Mouse (Mus musculus) kidney, adult 9 months (tissue): Measurements from ENCODE around the gene Usp30.
A peak's percentile ranks its signal among the peaks of the same experiment; 100 is the strongest.

Experiments used
- DNase-seq: peaks from one replicate; pipeline ENCODE4 v3.0.0; 2022

Gene Usp30

DNA sequence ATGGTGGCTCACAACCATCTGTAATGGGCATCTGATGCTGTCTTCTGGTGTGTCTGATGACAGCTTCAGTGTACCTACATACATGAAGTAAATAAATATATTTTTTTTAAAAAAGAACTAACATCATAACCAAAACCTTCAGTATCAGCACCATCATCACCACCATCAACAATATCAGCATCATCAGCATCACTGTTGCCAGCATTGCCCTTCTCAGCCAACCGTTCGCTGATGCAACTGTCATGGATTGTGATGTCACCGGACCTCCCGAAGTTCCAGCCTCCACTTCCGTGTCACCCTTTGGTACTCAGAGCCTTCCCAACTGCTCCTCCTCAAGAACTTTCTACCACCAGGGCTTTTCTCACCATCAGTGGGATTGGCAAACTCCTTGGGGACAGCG is at the start of gene Usp30:
TSS of gene Usp30 (plus strand) at position 301 of the 400 bp plus-strand sequence.
- no peak for DNase-seq

DNA sequence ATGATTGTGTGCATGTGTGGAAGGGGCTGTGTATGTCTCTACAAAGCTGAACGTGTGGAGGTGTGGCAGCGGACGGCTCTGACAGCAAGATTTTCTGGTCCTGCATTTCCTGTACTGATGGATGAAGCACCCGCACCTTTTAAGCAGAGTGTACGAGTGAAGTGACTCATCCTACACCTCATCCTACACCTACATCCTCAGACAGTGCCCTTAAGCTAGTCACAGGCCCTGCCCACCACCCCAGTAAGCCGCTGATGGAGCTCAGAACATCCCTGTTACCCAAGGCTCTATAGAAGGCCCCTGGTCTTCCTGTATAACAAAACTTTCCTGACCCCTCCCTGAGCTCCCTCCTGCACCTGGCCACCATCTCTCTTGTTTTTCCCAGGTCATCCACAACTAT is 40.9 kb upstream of the Usp30 start:
- no peak for DNase-seq

DNA sequence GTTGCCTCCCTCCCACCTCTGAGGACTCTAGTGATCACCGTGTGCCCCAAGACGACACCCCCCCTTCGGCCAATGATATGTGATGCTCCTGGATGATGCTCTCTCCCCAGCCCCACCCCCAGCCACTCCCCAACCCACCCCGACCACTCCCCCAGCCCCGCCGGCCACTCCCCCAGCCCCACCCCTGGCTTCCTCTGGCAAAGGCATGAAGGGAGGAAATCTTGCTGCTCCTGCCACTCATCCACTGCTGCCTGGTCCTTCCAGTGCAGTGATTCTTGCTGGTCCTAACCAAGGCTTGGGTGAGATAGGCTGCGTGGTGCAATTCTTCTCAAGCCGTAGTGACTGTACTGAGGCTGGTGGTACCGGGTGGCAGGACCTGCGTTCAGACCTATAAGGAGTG is 40.4 kb upstream of the Usp30 start:
- no peak for DNase-seq

DNA sequence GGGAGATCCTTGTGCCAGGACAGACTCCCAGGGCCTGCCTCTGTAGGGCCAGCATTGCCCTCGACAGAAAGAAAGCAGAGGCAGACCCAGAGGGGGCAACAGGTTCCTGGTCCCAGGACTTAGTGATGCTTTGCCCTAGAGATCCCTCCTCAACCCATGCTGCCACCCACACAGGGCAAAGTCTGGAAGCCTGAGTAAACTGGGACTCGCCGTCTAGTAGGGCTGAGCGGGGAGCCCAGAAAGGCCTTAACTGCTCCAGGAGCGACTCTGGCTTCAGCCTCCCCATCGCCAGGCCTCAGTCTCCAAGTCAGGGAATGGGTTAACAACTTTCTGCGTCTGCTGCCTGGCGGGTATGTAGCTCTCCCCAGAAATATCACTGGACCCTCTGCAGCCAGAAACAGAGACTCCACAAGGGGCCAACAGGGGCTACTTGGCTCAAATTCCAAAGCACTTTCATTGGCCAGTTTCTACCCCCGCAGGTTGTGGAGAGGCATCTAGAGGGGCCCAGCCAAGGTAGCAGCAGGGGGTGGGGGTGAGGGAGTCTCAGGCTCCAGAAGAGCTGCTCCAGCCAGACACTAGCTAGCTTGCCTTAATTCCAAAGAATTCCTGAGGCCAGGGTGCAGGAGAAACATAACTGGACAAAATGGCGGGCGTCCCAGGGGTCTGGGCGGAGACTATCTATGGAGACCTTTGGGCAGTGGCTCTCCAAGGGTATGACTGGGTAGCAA is 37.9 kb upstream of the Usp30 start:
- no peak for DNase-seq

DNA sequence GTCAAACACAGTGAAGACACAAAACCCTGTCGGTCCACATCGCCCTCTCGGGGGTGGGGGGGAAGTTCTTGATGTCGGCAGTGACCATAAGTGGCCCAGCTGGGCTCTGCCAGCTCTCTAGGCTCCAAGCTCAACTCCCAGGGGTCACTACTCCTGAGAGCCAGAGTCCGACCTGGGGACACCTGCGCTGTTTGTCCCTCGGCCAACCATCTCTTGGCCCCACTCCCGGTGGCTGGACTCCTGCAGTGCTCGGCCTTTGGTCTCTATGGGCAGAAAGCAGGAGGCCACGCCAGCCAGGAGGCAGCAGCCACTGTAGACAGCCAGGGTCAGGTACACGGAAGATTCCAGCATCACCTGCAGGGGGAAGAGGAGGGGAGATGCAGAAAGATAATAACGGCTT is 37.1 kb upstream of the Usp30 start:
- peak; percentile 96 for DNase-seq

DNA sequence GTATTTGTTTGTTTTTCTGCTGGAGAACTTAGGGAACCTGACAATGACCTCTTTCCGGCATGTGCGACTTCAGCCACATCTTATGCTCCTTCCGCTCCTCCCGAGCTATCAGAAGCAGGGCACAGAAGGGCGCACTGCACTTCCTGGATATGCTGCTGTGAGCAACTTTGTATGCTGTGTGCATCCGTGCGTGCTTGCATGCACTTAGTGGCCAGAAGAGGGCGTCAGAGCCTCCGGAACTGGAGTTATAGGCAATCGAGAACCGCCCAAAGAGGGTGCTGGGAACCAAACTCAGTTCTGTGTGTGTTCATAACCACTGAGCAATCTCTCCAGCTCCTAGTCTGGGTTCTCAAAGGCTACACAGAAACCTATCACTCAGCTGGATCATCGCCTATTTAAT is 34.6 kb upstream of the Usp30 start:
- DNase-seq, result no peak

DNA sequence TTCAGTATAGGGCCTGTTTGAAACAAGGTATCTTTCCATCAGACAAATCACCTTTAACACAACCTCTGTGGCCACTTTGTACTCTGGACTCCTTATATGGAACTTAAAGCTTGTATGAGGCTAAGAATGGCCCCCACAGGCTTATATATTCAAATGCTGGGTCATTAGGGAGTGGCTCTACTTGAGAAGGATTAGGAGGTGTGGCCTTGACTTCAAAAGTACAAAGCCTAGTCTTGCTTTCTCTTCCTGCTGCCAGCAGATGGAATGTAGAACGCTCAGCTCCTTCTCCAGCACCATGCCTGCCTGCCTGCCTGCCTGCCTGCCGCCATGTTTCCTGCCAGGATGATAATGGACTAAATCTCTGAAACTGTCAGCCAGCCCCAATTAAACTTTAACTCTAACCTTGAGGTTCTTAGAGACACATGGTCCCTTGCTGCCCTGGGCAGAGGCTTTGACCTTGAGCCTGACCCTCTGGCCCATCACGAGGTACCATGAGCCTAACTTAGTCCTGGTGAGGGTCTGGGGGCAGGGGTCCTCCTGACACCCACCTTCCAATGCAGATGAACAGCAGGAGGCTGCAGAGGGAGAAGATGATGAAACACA is 33.0 kb upstream of the Usp30 start:
- peak; percentile 53 for DNase-seq

DNA sequence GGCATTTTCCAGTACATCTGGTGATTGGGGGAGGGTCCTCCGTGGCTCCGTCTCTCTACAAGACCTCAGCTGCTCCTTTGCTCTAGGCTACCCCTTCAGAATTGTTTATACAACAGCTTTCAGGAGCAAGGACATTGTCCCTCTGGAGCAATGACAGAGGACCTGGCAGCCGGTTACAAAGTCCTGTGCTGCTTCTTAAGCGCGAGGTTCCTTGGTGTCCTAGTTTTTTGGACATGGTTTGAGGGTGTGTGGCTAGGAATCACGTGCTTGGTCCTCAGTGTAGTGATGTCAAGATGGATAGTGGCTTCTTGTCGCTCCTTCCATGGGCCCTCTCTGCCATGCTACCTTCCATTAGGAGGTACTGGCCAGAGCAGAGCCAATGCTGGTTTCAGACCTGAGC is 30.9 kb upstream of the Usp30 start:
- DNase-seq, result peak; percentile 54

DNA sequence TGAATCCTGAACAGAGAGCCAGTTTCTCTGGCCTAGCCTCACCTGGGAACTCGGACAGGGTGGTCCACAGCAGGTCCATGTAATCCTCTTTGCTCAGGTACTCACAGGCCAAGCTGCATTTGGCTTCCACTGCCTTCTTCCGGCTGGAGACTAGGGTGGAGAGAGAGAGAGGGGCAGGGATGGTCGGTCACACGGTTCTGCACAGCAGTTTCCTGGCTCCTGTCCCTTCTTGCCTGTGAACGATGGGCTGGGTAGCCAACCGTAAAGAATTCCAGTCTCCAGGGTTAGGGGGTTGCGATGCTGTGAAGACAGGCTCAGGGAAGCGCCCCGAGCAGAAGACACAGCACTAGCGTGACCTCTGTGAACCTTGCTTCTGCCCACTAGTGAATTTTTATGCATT is 30.1 kb upstream of the Usp30 start:
- DNase-seq, result peak; percentile 74

DNA sequence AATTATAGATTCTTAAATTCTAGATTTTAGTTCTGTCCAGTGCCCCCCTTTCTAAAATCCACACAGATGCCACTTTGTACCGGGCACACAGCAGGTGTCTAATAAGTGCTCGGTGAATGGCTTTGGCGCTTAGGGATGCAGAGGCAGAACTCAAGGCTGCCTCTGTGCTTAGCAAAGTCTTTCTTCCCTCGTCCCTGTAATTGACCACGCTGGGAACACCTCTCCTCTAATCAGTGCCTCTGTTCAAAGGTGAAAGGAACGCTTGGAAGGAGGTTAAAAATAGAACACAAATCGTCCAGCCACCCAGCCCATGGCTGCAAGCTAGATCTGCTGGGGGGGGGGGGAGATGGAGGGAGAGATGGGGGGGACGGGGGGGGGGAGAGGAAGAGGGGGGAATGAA is 24.8 kb upstream of the Usp30 start:
- DNase-seq, result no peak

DNA sequence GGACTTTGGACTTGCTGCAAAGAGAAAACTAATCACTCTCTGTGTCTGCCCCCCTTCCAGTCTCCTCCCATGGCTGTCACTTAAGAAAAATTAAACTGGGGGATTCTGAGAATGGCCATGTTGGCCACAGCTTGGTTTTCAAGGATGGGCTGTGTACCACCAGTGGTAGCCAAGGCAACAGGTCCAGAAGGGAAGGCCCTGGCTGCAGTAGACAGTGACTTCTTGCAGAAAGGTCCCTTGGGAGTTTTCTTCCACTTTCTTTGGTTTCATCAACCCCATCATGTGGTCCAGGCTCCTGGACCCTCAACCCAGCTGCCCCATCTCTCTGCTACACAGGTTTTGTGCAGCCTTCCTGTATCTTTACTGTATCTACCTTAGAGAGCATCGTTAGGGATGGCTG is 24.4 kb upstream of the Usp30 start:
- DNase-seq, result no peak

DNA sequence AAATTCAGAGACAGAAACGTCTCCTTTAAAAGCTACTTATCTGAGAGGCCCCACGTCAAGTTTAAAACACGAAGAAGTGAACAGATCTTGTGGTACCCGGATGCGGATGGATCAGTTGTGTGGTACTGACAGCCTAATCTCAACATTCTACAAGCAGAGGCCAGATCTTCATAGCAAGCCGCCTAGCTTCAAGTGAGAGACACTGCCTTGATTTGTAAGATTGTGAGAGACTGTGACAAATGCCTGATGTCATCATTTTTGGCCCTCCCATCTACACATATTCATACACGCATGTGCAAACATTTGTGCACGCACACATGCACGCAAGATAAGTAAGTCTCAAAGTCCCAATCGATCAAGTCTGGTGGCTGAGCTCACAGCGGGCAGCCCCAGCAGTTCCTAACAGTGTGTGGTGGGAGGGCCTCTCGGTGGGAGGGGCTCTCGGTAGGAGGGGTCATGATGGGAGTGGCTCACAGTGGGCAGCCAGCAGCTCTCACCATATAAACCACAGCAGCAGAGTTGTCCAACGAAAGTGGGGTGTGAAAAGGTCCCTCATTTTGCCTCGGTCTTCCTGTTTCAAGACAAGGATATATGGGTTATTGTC is 23.8 kb upstream of the Usp30 start:
- peak; percentile 46 for DNase-seq

DNA sequence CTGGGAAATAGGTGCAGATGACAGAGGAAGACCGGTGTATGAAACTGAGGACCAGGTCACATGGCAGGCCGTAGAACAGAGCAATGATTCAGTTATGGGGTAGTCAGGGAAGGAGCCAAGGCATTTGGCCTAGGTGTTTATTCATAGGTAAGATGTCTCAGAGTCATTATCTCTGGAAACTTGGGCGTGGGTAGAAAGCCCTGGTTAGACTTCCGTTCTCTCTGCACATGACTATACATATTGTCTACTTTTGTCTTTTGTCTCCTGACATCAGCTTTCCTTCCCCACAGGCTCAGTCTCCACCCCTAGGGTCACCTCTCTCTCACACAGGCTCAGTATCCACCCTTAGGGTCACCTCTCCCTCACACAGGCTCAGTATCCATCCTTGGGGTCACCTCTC is 21.5 kb upstream of the Usp30 start:
- no peak for DNase-seq

DNA sequence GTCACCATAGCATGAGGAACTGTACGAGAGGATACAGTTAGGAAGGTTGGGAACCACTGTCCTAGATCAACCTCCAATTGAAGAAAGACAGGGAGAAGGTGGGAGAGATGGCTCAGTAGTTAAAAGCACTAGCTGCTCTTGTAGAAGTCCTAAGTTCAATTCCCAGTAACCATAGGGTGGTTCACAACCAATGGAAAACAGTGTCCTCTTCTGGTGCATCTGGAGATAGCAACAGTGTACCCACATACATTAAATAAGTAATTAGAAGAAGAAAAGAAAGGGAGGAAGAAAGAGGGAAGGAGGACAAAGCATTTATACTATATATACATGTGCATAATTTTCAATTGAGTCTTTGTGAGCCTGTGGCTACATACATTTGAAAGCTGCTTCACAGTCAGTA is 20.1 kb upstream of the Usp30 start:
- peak; percentile 52 for DNase-seq

DNA sequence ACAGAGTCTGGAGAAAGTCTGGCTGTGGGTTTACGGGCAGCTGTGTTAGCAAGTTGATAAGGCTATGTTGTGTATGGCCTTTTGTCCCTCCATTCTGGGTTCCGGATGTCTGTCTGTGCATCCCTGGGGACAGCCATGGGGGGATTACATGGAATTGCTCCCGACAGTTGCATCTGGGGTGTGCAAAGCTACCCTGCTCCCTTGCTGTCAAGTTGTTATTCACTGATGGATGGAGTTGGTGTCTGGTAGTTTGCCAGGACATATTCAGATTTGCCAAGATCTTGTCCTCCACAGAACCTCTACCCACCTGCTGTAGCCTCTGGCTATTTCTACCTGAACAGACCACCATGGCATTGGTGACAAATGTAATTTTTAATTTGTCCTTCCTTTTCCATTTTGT is 19.1 kb upstream of the Usp30 start:
- DNase-seq, result no peak

DNA sequence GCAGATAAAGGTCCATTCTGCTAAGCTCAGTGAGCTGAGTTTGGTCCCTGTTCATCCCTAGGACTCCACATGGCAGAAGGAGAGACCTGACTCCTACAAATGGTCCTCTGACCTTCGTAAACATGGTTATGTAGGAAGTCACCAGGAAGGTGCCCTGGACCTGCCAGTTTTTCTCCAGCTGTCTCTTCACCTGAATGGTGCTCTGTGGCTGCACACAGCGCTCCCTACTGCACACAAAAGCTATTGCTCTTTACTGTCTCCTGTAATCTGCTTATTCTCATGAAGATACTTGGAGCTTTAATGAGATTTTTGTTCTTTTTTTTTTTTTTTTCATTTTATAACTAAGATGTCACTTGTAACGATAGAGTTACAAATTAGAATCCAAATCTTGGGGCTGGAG is 18.7 kb upstream of the Usp30 start:
- no peak for DNase-seq

DNA sequence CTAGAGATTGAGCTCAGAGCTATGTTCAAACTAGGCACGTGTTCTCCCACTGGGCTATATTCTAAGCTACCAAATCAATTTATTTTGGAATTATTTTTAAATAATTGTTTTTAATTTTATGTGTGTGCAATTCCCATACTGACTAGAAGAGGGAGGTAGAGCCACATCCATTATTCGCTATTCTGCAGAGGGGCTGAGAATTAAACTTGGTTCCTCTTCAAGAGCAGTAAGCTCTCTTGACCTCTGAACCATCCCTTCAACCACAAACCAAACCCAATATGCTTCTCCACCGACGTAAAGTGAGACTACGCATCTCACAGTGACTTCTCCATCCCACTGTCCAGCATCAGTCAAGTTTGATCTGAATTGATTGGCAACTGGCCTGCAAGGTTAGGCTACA is 18.1 kb upstream of the Usp30 start:
- no peak for DNase-seq

DNA sequence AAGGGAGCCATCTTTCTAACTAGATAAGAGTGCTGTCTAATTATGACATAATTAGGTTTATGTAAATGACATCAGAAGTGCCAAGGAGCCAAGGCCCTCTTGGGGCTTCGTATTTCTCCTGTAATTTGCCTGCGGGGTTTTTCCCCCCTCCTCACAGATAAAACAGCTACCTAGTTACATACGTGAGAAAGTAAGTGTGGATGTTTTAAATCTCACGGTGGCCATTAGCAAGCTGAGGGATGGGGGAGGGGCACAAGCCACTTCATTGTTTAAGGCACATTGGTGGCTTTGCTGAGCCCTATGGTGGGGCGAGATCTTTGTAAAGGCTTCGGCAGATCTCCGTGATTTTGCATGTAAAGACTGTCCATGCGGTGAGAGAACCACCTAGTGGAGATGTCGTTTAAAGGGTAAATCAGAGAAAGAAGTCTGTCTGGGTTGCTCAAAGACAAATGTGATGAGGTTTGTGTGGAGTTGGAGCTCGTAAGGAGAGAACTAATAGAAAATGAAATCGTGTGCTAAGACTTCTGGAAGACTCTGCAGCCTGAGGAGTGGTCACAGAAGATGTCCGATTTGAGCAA is 16.4 kb upstream of the Usp30 start:
- DNase-seq, result no peak

DNA sequence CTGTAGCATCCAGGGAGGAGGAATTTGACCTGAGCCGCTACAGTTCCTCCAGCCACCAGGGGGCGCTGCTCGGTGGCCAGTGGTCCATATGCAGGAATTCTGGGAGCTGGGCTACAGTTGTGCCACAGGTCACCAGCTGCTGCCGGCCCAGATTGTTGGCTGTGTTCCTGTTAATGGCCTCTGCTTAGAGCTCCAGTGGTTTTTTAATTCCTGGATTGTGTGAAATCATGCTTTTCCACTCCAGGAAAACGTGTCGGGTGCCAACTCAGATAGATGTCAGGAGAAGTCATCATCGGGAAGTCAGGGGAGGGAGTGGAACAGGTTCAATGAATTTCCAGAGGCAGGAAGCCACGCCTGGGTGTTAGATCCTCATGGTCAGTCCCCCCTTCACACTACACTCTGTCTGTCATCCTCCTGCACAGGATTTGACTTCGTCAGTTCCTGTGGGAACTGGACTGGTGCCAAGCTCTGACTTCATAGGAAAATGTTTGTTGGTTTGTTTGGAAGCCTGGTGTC is 13.0 kb upstream of the Usp30 start:
- DNase-seq, result peak; percentile 81

DNA sequence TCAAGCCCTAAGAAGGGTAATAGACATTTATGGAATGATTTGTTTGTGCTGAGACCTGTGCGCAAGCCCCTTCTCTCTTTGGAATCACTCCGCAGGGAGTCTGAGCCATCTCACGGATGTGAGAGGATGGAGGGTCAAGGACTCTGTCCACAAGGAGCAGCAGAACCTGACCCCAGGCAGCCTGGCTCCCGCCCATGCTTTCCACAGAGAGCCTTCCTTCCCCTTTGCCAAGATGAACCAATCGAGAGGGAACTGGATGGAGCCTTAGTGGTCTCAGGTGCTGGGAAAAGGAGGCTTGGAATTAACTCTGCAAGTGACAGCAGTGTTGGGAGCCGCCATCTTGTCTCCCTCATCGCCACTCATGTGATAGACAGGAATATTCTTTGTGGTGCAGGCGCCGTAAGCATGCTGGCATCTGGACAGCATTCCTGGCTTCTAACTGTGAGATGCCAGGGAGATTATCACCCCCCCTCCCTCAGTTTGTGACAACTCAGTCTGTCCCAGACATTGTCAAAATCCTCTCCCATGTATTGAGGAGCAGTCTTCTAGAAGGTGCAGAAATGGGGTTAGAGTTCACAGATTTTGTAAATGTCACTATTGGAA is 8.0 kb upstream of the Usp30 start:
- no peak for DNase-seq

DNA sequence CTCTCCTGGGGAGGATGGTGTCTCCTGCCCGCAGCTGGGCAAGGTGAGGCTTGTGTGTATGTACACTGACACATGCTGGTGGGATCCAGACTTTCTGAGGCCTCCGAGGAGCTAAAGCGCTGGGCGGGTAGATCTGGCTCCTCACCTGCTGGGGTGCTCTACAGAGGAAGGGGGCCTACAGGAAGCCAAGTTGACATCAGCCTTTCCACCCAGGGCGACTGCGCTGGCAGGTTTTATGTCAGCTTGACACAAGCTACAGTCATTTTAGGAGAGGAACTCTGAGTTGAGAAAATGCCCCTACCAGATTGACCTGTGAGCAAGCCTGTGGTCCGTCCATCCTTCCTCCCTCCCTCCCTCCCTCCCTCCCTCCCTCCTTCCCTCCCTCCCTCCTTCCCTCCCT is 3.6 kb upstream of the Usp30 start:
- no peak for DNase-seq

DNA sequence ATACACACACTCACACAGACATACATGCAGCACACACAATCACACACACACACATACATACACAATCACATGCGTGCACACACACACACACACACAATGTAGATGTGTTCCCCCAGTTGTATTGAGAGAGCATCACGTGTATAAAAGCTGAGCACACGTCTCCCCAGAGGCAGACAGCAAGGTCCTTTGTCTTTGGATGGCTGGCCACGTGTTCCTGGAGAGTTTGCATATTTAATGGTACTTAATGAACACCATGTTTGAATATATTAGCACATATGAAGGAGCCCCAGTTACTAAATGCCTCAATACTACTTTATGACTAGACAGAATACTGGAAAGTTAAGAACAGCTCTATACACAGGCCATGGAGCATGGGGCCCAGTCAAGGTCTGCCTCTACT is 1.3 kb upstream of the Usp30 start:
- no peak for DNase-seq

DNA sequence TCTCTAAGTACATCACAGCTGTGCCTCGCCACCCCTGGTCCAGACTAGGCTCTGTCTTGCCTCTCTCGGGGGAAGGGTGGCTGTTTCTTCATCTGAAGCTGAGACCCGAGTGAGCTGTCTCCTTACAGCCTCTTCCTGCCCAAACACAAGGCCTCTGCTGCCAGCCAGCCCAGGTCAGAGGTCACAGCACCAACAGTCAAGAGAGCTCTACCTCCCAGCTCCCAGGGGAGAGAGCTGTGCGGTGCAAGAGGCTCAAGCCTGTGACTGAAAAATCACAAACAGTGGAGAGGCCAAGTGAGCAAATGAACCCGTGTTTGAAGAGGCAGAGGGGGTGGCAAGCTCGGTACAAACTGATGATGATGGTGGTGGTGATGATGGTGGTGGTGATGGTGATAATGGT is 1.3 kb downstream of the Usp30 start:
- DNase-seq, result no peak

DNA sequence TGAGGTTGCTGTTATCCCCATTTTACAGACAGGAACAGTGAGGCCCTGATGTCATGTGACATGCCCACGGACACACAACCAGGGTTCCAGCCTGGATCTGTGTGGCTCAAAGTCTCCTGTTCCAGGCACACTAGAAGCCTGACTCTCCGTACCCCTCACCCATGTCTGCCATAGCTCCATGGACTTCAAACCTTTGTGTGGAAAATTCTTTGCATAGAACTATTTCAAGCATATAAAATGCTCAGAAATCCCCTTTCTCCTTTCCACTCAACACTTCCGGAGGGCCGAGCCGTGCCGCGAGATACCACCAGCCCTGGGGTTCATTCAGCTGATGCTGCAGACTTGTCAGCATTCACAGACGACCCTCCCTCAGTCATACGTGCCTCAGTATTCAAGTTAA is 2.3 kb downstream of the Usp30 start:
- DNase-seq, result no peak
